Mouse (Mus musculus) myocyte (in vitro differentiated cells): Measurements from ENCODE around the gene Ppp6r2.

Source experiments
- CEBPB ChIP-seq: IDR thresholded peaks from 2 replicates; pipeline ENCODE4 v1.6.1; 2011; ENCODE audit warnings: mild to moderate bottlenecking, moderate library complexity; ENCODE audit not compliant: poor library complexity, insufficient read depth, severe bottlenecking
- MAX ChIP-seq: IDR thresholded peaks from one replicate; pipeline ENCODE4 v1.6.1; 2011; ENCODE audit warnings: low read depth, mild to moderate bottlenecking, control low read depth
- MYOD1 ChIP-seq, 3 experiments: IDR thresholded peaks; one replicate each; pipeline ENCODE4 v1.6.1; 2011; ENCODE audit warnings: control low read depth in 2 of 3, low read depth in 2 of 3, mild to moderate bottlenecking in 2 of 3, moderate library complexity in 1 of 3; ENCODE audit not compliant: insufficient read length in 2 of 3, control insufficient read depth in 1 of 3
- MYOG ChIP-seq, 3 experiments: IDR thresholded peaks; one replicate each; pipeline ENCODE4 v1.6.1; 2011; ENCODE audit warnings: control low read depth in 2 of 3, low read depth in 2 of 3, mild to moderate bottlenecking in 2 of 3; ENCODE audit not compliant: insufficient read length in 2 of 3, control insufficient read depth in 1 of 3, insufficient read depth in 1 of 3
- POLR2A ChIP-seq: IDR thresholded peaks from one replicate; pipeline ENCODE4 v1.6.1; 2011; ENCODE audit warnings: low read depth, mild to moderate bottlenecking, control low read depth, moderate library complexity; ENCODE audit not compliant: insufficient read length
- POLR2AphosphoS2 ChIP-seq: IDR thresholded peaks from one replicate; pipeline ENCODE4 v1.6.1; 2011; ENCODE audit warnings: low read depth, control low read depth; ENCODE audit not compliant: insufficient read length
- SRF ChIP-seq: IDR thresholded peaks from one replicate; pipeline ENCODE4 v1.6.1; 2011; ENCODE audit warnings: low read depth; ENCODE audit not compliant: control insufficient read depth, insufficient read length
- TCF12 ChIP-seq: IDR thresholded peaks from one replicate; pipeline ENCODE4 v1.6.1; 2011; ENCODE audit warnings: mild to moderate bottlenecking, control low read depth; ENCODE audit not compliant: poor library complexity, insufficient read depth, severe bottlenecking
- USF1 ChIP-seq: IDR thresholded peaks from one replicate; pipeline ENCODE4 v1.6.1; 2011; ENCODE audit warnings: low read depth, mild to moderate bottlenecking, control low read depth, moderate library complexity

- TF ChIP-seq MAX (no peak), POLR2A (no peak), MYOD1 (IDR thresholded peaks at IDR 0.05; ENCODE audit: control insufficient read depth in 1 of 3, insufficient read length in 2 of 3, low read depth in 2 of 3) (no peak), MYOG (IDR thresholded peaks at IDR 0.05; ENCODE audit: control insufficient read depth in 1 of 3, insufficient read depth in 1 of 3, insufficient read length in 2 of 3, low read depth in 2 of 3) (no peak), POLR2AphosphoS2 (no peak), USF1 (no peak), TCF12 (no peak), SRF (no peak), CEBPB (no peak)
Measured at GRCm38 (mm10) chr15:89323656-89324055, 112.3 kb downstream of the Ppp6r2 start.
